Mouse (Mus musculus): ENCODE data around the gene Pwp2.

Gene Pwp2

GRCm38 (mm10) chr10:78162646-78163045, 22.3 kb downstream of the Pwp2 start:
- POLR2A ChIA-PET, result interaction anchor here (0.8 to 4.4 kb wide), 22 partner anchors 9 to 178 kb away, joined by 3 to 15 read pairs (median 4); partner anchors contain the start of genes Pfkl (in 3 of the 4), Pwp2 (in 2 of the 4) and Icosl (in 1 of the 4)
- CTCF ChIA-PET, result interaction anchor here (0.6 to 4.0 kb wide), 33 partner anchors 11 to 250 kb away, joined by 3 to 36 read pairs (median 4); partner anchors contain the start of genes 1810043G02Rik (in 1 of the 4), Aire (in 1 of the 4), Pfkl (in 1 of the 4) and Pwp2 (in 1 of the 4)

- ChIA-PET CTCF (interaction anchor here in 3 of 4 experiments (0.6 to 4.0 kb wide), 14 partner anchors 9 to 176 kb away, joined by 3 to 36 read pairs (median 8); partner anchors contain the start of genes Pfkl (in 2 of the 3) and D10Jhu81e (in 1 of the 3)), POLR2A (interaction anchor here (0.8 to 4.4 kb wide), 14 partner anchors 9 to 176 kb away, joined by 3 to 16 read pairs (median 6); partner anchors contain the start of genes Pfkl (in 2 of the 4), D10Jhu81e (in 1 of the 4) and Icosl (in 1 of the 4))
These were observed 23.9 kb downstream of the Pwp2 start for GRCm38 (mm10) chr10:78161096-78161495.

GRCm38 (mm10) chr10:78160369-78161095, 24.4 kb downstream of the Pwp2 start:
- POLR2A ChIA-PET, result interaction anchor here in 2 of 4 experiments (0.7 to 4.4 kb wide), 17 partner anchors 9 to 176 kb away, joined by 3 to 16 read pairs (median 5); partner anchors contain the start of genes Icosl (in 2 of the 2), Pfkl (in 2 of the 2) and D10Jhu81e (in 1 of the 2)
- CTCF ChIA-PET, result interaction anchor here in 3 of 4 experiments (0.6 to 4.0 kb wide), 14 partner anchors 9 to 231 kb away, joined by 3 to 36 read pairs (median 4); partner anchors contain the start of genes D10Jhu81e (in 2 of the 3) and Pfkl (in 1 of the 3)

- CTCF ChIA-PET, result interaction anchor here (0.6 to 4.0 kb wide), 16 partner anchors 10 to 232 kb away, joined by 3 to 36 read pairs (median 4); partner anchors contain the start of genes D10Jhu81e (in 2 of the 4) and Pfkl (in 1 of the 4)
- POLR2A ChIA-PET, result interaction anchor here in 2 of 4 experiments (0.7 to 4.4 kb wide), 15 partner anchors 9 to 187 kb away, joined by 3 to 16 read pairs (median 5); partner anchors contain the start of genes D10Jhu81e (in 1 of the 2), Icosl (in 1 of the 2) and Pfkl (in 1 of the 2)
These were observed 25.0 kb downstream of the Pwp2 start for GRCm38 (mm10) chr10:78159906-78160305.

GRCm38 (mm10) chr10:78159252-78159878, 25.6 kb downstream of the Pwp2 start:
- CTCF ChIA-PET, result interaction anchor here (0.6 to 3.4 kb wide), 10 partner anchors 131 to 187 kb away, joined by 3 to 15 read pairs (median 3); partner anchors contain the start of gene Pfkl (in 2 of the 4)
- POLR2A ChIA-PET, result interaction anchor here in 3 of 4 experiments (0.6 to 4.4 kb wide), 16 partner anchors 8 to 267 kb away, joined by 3 to 16 read pairs (median 4); partner anchors contain the start of genes D10Jhu81e (in 1 of the 3), Icosl (in 1 of the 3) and Pfkl (in 1 of the 3)

- CTCF ChIA-PET, result interaction anchor here in 1 of 4 experiments (1.5 kb wide), 1 partner anchor 139 kb away, joined by 3 read pairs; no protein-coding TSS in a partner anchor
- POLR2A ChIA-PET, result interaction anchor here in 1 of 4 experiments (0.8 kb wide), 1 partner anchor 233 kb away, joined by 3 read pairs; no protein-coding TSS in a partner anchor
These were observed 26.9 kb downstream of the Pwp2 start for GRCm38 (mm10) chr10:78158041-78158440.

GRCm38 (mm10) chr10:78156926-78157325, 28.0 kb downstream of the Pwp2 start:
- POLR2A ChIA-PET, result no interaction called here
- CTCF ChIA-PET, result no interaction called here

GRCm38 (mm10) chr10:78148834-78149766, 35.8 kb downstream of the Pwp2 start:
- POLR2A ChIA-PET, result interaction anchor here in 1 of 4 experiments (0.6 kb wide), 1 partner anchor 247 kb away, joined by 3 read pairs; the partner anchor contains the start of gene Lrrc3
- CTCF ChIA-PET, result interaction anchor here in 2 of 4 experiments (0.6 to 1.2 kb wide), 2 partner anchors 165 to 715 kb away, joined by 4 to 7 read pairs; no protein-coding TSS in a partner anchor

- POLR2A ChIA-PET, result no interaction called here
- CTCF ChIA-PET, result interaction anchor here in 1 of 4 experiments (0.7 kb wide), 2 partner anchors 177 to 265 kb away, joined by 4 to 6 read pairs; partner anchors contain the start of gene Rrp1
These were observed 37.0 kb downstream of the Pwp2 start for GRCm38 (mm10) chr10:78147908-78148441.

- CTCF ChIA-PET, result interaction anchor here in 1 of 4 experiments (0.9 to 1.7 kb wide), 2 partner anchors 19 to 68 kb away, joined by 3 to 4 read pairs; no protein-coding TSS in a partner anchor
These were observed 41.0 kb downstream of the Pwp2 start for GRCm38 (mm10) chr10:78143727-78144505.

GRCm38 (mm10) chr10:78140843-78141242, 44.1 kb downstream of the Pwp2 start:
- CTCF ChIA-PET, result interaction anchor here in 1 of 4 experiments (0.6 kb wide), 1 partner anchor 258 kb away, joined by 6 read pairs; no protein-coding TSS in a partner anchor
- POLR2A ChIA-PET, result interaction anchor here in 1 of 4 experiments (1.3 kb wide), 1 partner anchor 13 kb away, joined by 4 read pairs; no protein-coding TSS in a partner anchor

More at GRCm38 (mm10) chr10:78143727-78144505, 41.0 kb downstream of the Pwp2 start:
- POLR2A ChIA-PET, result interaction anchor here in 1 of 4 experiments (1.4 kb wide), 1 partner anchor 19 kb away, joined by 3 read pairs; no protein-coding TSS in a partner anchor

- POLR2A ChIA-PET, result interaction anchor here in 1 of 4 experiments (1.3 kb wide), 1 partner anchor 13 kb away, joined by 4 read pairs; no protein-coding TSS in a partner anchor
- CTCF ChIA-PET, result interaction anchor here in 1 of 4 experiments (0.6 kb wide), 1 partner anchor 45 kb away, joined by 4 read pairs; the partner anchor contains the start of gene Pwp2
These were observed 44.7 kb downstream of the Pwp2 start for GRCm38 (mm10) chr10:78140251-78140600.

GRCm38 (mm10) chr10:78139572-78140250, 45.2 kb downstream of the Pwp2 start:
- ChIA-PET CTCF (interaction anchor here in 1 of 4 experiments (0.6 to 0.8 kb wide), 2 partner anchors 45 to 1633 kb away, joined by 3 to 4 read pairs; partner anchors contain the start of gene Pwp2), POLR2A (interaction anchor here in 1 of 4 experiments (1.3 kb wide), 1 partner anchor 14 kb away, joined by 4 read pairs; no protein-coding TSS in a partner anchor)

- POLR2A ChIA-PET, result interaction anchor here in 1 of 4 experiments (0.7 kb wide), 1 partner anchor 436 kb away, joined by 6 read pairs; no protein-coding TSS in a partner anchor
- CTCF ChIA-PET, result interaction anchor here in 3 of 4 experiments (0.6 to 0.8 kb wide), 3 partner anchors 184 to 1793 kb away, joined by 3 to 8 read pairs (median 6); no protein-coding TSS in a partner anchor
These were observed 46.0 kb downstream of the Pwp2 start for GRCm38 (mm10) chr10:78138812-78139523.

Measured in embryonic stem cell, embryonic (primary cell).